Mouse (Mus musculus) MEL (cell line): ENCODE data around the gene Fank1. TPM values are rescaled to one million over a fixed set of nuclear protein-coding genes. Genes with fewer than 3 reads are reported as not detected.

Experiments
- DNase-seq: peaks from one replicate; pipeline ENCODE4 v3.0.0; 2011; ENCODE audit warnings: low read depth, low spot score
- H3K27ac ChIP-seq: 2 replicates; pipeline ENCODE4 v1.5.1; 2012; ENCODE audit warnings: low read depth, mild to moderate bottlenecking, control low read depth, low read length, moderate library complexity; ENCODE audit not compliant: control insufficient read depth
- H3K27me3 ChIP-seq, 2 experiments: fragments of 150-350 bp in 1 of 2; sonication (generic) in 1 of 2; 2 replicates each; pipeline ENCODE4 v1.6.1; 2012; ENCODE audit warnings: low read length in 2 of 2, mild to moderate bottlenecking in 2 of 2, improper control_type of control experiment in 1 of 2, moderate library complexity in 1 of 2; ENCODE audit not compliant: insufficient read depth in 2 of 2, control insufficient read depth in 1 of 2
- H3K36me3 ChIP-seq, 2 experiments: 2 replicates each; pipeline ENCODE4 v1.6.1; 2012 to 2014; ENCODE audit warnings: low read length in 2 of 2, improper control_type of control experiment in 1 of 2, inconsistent platforms in 1 of 2, mild to moderate bottlenecking in 1 of 2; ENCODE audit not compliant: insufficient read depth in 2 of 2, control insufficient read depth in 1 of 2
- H3K4me1 ChIP-seq, 2 experiments: fragments of 150-350 bp in 1 of 2; sonication (generic) in 1 of 2; 2 replicates each; pipeline ENCODE4 v1.6.1; 2012; ENCODE audit warnings: low read length in 2 of 2, improper control_type of control experiment in 1 of 2, mild to moderate bottlenecking in 1 of 2; ENCODE audit not compliant: insufficient read depth in 2 of 2, control insufficient read depth in 1 of 2
- H3K4me3 ChIP-seq, 2 experiments: fragments of 150-350 bp in 1 of 2; sonication (generic) in 1 of 2; 2 replicates each; pipeline ENCODE4 v1.5.1; 2012; ENCODE audit warnings: low read depth in 2 of 2, low read length in 2 of 2, mild to moderate bottlenecking in 2 of 2, moderate library complexity in 2 of 2, control low read depth in 1 of 2, improper control_type of control experiment in 1 of 2; ENCODE audit not compliant: control insufficient read depth in 1 of 2, insufficient read depth in 1 of 2
- H3K79me2 ChIP-seq: 2 replicates; pipeline ENCODE4 v1.6.1; 2012; ENCODE audit warnings: mild to moderate bottlenecking, low read length, moderate library complexity; ENCODE audit not compliant: control insufficient read depth, poor library complexity, insufficient read depth
- H3K9ac ChIP-seq: 2 replicates; pipeline ENCODE4 v1.6.1; 2012; ENCODE audit warnings: low read depth, mild to moderate bottlenecking, control low read depth, low read length, moderate library complexity; ENCODE audit not compliant: control insufficient read depth, poor library complexity, severe bottlenecking
- H3K9me3 ChIP-seq: fragments of 150-350 bp; sonication (generic); replicated peaks from 2 replicates; pipeline ENCODE4 v1.6.1; 2012; ENCODE audit warnings: mild to moderate bottlenecking, low read length, improper control_type of control experiment, moderate library complexity; ENCODE audit not compliant: insufficient read depth
- BHLHE40 ChIP-seq: IDR thresholded peaks from 2 replicates; pipeline ENCODE4 v1.6.1; 2012; ENCODE audit warnings: low read depth, mild to moderate bottlenecking, inconsistent platforms, low read length, improper control_type of control experiment, borderline replicate concordance
- CHD2 ChIP-seq: IDR thresholded peaks from 2 replicates; pipeline ENCODE4 v1.6.1; 2011; ENCODE audit warnings: low read length, improper control_type of control experiment
- E2F4 ChIP-seq: IDR thresholded peaks from 2 replicates; pipeline ENCODE4 v1.6.1; 2011; ENCODE audit warnings: low read depth, low read length, improper control_type of control experiment, borderline replicate concordance
- ELF1 ChIP-seq: IDR thresholded peaks from 2 replicates; pipeline ENCODE4 v1.6.1; 2014; ENCODE audit warnings: low read depth, mild to moderate bottlenecking, inconsistent platforms, low read length, improper control_type of control experiment, moderate library complexity
- GABPA ChIP-seq: IDR thresholded peaks from 2 replicates; pipeline ENCODE4 v1.6.1; 2012; ENCODE audit warnings: low read depth, mild to moderate bottlenecking, inconsistent platforms, low read length, improper control_type of control experiment, moderate library complexity
- GATA1 ChIP-seq: IDR thresholded peaks from 2 replicates; pipeline ENCODE4 v1.6.1; 2011; ENCODE audit warnings: low read depth, low read length, improper control_type of control experiment
- MAFK ChIP-seq: IDR thresholded peaks from 2 replicates; pipeline ENCODE4 v1.6.1; 2011; ENCODE audit warnings: low read depth, mild to moderate bottlenecking, low read length, improper control_type of control experiment, borderline replicate concordance
- MEF2A ChIP-seq: IDR thresholded peaks from 2 replicates; pipeline ENCODE4 v1.6.1; 2014; ENCODE audit warnings: low read depth, mild to moderate bottlenecking, inconsistent platforms, low read length, improper control_type of control experiment; ENCODE audit not compliant: poor library complexity, insufficient replicate concordance, severe bottlenecking; ENCODE audit errors: extremely low read depth
- MXI1 ChIP-seq: IDR thresholded peaks from 2 replicates; pipeline ENCODE4 v1.6.1; 2011; ENCODE audit warnings: mild to moderate bottlenecking, low read depth, low read length, improper control_type of control experiment
- MYB ChIP-seq: IDR thresholded peaks from 2 replicates; pipeline ENCODE4 v1.6.1; 2011; ENCODE audit warnings: mild to moderate bottlenecking, low read depth, low read length, improper control_type of control experiment
- NELFE ChIP-seq: IDR thresholded peaks from 2 replicates; pipeline ENCODE4 v1.6.1; 2011; ENCODE audit warnings: low read depth, low read length, improper control_type of control experiment
- NRF1 ChIP-seq: IDR thresholded peaks from 2 replicates; pipeline ENCODE4 v1.6.1; 2014; ENCODE audit warnings: low read depth, mild to moderate bottlenecking, inconsistent platforms, low read length, improper control_type of control experiment, moderate library complexity; ENCODE audit not compliant: poor library complexity, insufficient read depth, severe bottlenecking
- RCOR1 ChIP-seq: IDR thresholded peaks from 2 replicates; pipeline ENCODE4 v1.6.1; 2012; ENCODE audit warnings: low read depth, mild to moderate bottlenecking, inconsistent platforms, low read length, improper control_type of control experiment
- SIN3A ChIP-seq: IDR thresholded peaks from 2 replicates; pipeline ENCODE4 v1.6.1; 2012; ENCODE audit warnings: low read length, improper control_type of control experiment, inconsistent platforms
- SMC3 ChIP-seq: IDR thresholded peaks from 2 replicates; pipeline ENCODE4 v1.6.1; 2011; ENCODE audit warnings: low read depth, low read length, improper control_type of control experiment
- TAL1 ChIP-seq: IDR thresholded peaks from 2 replicates; pipeline ENCODE4 v1.6.1; 2012; ENCODE audit warnings: mild to moderate bottlenecking, inconsistent platforms, low read length, moderate library complexity, mixed read lengths
- TBP ChIP-seq: IDR thresholded peaks from 2 replicates; pipeline ENCODE4 v1.8.0; 2011; ENCODE audit warnings: low read depth, low read length, improper control_type of control experiment
- TCF12 ChIP-seq: IDR thresholded peaks from 2 replicates; pipeline ENCODE4 v1.6.1; 2014; ENCODE audit warnings: low read depth, mild to moderate bottlenecking, inconsistent platforms, low read length, improper control_type of control experiment, moderate library complexity
- UBTF ChIP-seq: IDR thresholded peaks from 2 replicates; pipeline ENCODE4 v1.6.1; 2012; ENCODE audit warnings: low read depth, mild to moderate bottlenecking, inconsistent platforms, low read length, improper control_type of control experiment, moderate library complexity, borderline replicate concordance; ENCODE audit not compliant: insufficient read depth
- USF2 ChIP-seq, 2 experiments: IDR thresholded peaks; 2 replicates each; pipeline ENCODE4 v1.6.1; 2011 to 2012; ENCODE audit warnings: improper control_type of control experiment in 2 of 2, low read length in 2 of 2, borderline replicate concordance in 1 of 2, inconsistent platforms in 1 of 2, low read depth in 1 of 2, mild to moderate bottlenecking in 1 of 2; ENCODE audit not compliant: insufficient read depth in 1 of 2
- ZC3H11A ChIP-seq: IDR thresholded peaks from 2 replicates; pipeline ENCODE4 v1.6.1; 2012; ENCODE audit warnings: low read depth, mild to moderate bottlenecking, inconsistent platforms, low read length, improper control_type of control experiment
- ZNF384 ChIP-seq: IDR thresholded peaks from 2 replicates; pipeline ENCODE4 v1.6.1; 2012; ENCODE audit warnings: low read depth, mild to moderate bottlenecking, inconsistent platforms, low read length, improper control_type of control experiment
- polyA plus RNA-seq, 2 experiments: library from polyadenylated mRNA; stranded (reverse) in 1 of 2; unstranded in 1 of 2; fragments of >175 nt in 1 of 2; fragments of >200 nt in 1 of 2; gene quantifications; 2 replicates each; pipeline versions ENCODE4 v1.2.1 to v1.2.4; 2012; ENCODE audit warnings: low replicate concordance in 2 of 2, low read depth in 1 of 2; ENCODE audit not compliant: insufficient read length in 2 of 2, insufficient read depth in 1 of 2, missing spikeins in 1 of 2
- total RNA-seq: library from RNA; depleted of rRNA; stranded (reverse); fragments of 300-350 nt; gene quantifications from 2 replicates; pipeline ENCODE4 v1.2.3, GENCODE M21; 2012

Fank1 gene
- total and polyA plus RNA-seq, 3 experiments: 0.17 to 1.8 TPM; not detected in 1

GRCm38 (mm10) chr7:133847175-133847574 is 70.5 kb downstream of the Fank1 start:
- no peaks in the 10 kb centered on the region for H3K36me3 ChIP-seq

GRCm38 (mm10) chr7:133848180-133848579 is 71.5 kb downstream of the Fank1 start:
- TF ChIP-seq SMC3 (no peak), GATA1 (no peak), GABPA (no peak), MEF2A (no peak), BHLHE40 (no peak), NRF1 (no peak), MXI1 (no peak), TBP (no peak)
- TF ChIP-seq, all 39 proteins: peak for 0

More at GRCm38 (mm10) chr7:133847175-133847574, 70.5 kb downstream of the Fank1 start:
- Histone ChIP-seq H3K27ac (no peak overlapping the region), H3K27me3 (no peaks in the 10 kb centered on the region; a peak in 1 of 4 replicates), H3K9me3 (no peaks in the 10 kb centered on the region), H3K4me3 (no peak overlapping the region), H3K79me2 (no peaks in the 10 kb centered on the region), H3K9ac (no peak overlapping the region), H3K4me1 (no peaks in the 10 kb centered on the region)
- TF ChIP-seq TCF12 (no peak), MAFK (no peak), CHD2 (no peak), MYB (no peak), ZNF384 (no peak), NELFE (no peak), RCOR1 (no peak), E2F4 (no peak), SIN3A (no peak), USF2 (IDR thresholded peaks at IDR 0.05; ENCODE audit: borderline replicate concordance in 1 of 2, insufficient read depth in 1 of 2, low read depth in 1 of 2, low read length in 2 of 2) (no peak), UBTF (no peak), ELF1 (no peak), TAL1 (no peak), MEF2A (no peak), ZC3H11A (no peak)
- DNase-seq: no peak

More at GRCm38 (mm10) chr7:133848180-133848579, 71.5 kb downstream of the Fank1 start:
- H3K36me3 ChIP-seq: no peaks in the 10 kb centered on the region
- no peak overlapping the region for H3K4me3 ChIP-seq
- H3K79me2 ChIP-seq: no peaks in the 10 kb centered on the region
- no peak overlapping the region for H3K9ac ChIP-seq
- H3K9me3 ChIP-seq: no peaks in the 10 kb centered on the region
- H3K27me3 ChIP-seq: no peaks in the 10 kb centered on the region; a peak in 1 of 4 replicates
- no peak for DNase-seq
- H3K27ac ChIP-seq: no peak overlapping the region
- H3K4me1 ChIP-seq: no peaks in the 10 kb centered on the region
